8 mouse cellular contexts compared by ENCODE assay signal in the genomic region with DNA sequence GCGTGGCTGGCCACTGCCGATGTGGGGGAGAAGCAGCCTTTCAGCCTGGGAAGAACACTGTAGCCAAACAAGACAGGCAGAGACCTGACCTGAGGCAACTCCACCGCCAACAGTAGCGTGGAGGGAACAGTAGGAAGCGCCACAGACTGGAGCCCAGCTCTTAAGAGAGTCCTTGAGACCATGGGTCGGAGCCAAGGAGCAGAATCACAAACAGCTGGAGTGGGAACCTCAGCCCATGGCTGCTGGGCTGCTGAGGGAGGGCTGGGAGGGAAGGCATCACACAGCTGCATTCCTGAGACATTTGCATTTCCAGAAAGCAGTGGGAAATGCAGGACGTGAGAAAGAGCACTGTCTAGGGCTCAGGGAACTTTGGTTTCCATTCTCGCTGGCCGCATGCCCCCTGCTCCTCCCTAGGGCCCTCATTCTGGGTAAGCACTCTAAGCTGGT. TPM values are rescaled to one million over a fixed set of nuclear protein-coding genes. Genes with fewer than 3 reads are reported as not detected.
DNase-seq lines count a peak whose midpoint lies in the region; ATAC-seq and TF ChIP-seq lines count a peak whose summit lies in the region.

No protein-coding gene starts in this region.

- H3K4me2 ChIP-seq in intestine, postnatal 0 days (replicated peaks; ENCODE audit: low read depth) = peak overlapping the region; percentile 13; the same call in 1 of the 2 replicates
- no peak overlapping the region for H3K4me2 ChIP-seq in midbrain, postnatal 0 days (ENCODE audit: low read depth, low read length, poor library complexity, severe bottlenecking)

- no peak overlapping the region for H3K4me3 ChIP-seq in intestine, postnatal 0 days (ENCODE audit: low read depth, low read length)
- H3K4me3 ChIP-seq in midbrain, postnatal 0 days (ENCODE audit: low read depth, low read length) = no peak overlapping the region
- H3K4me3 ChIP-seq in left cerebral cortex, adult 2 months = no peak overlapping the region
- no peak overlapping the region for H3K4me3 ChIP-seq in cerebellum, adult 2 months (replicated peaks; ENCODE audit: insufficient read depth, low read depth, low read length)

- no peak overlapping the region for H3K27ac ChIP-seq in intestine, postnatal 0 days (ENCODE audit: low read depth, low read length)
- no peak overlapping the region for H3K27ac ChIP-seq in midbrain, postnatal 0 days (ENCODE audit: low read depth, low read length)
- no peak overlapping the region for H3K27ac ChIP-seq in left cerebral cortex, adult 2 months
- no peak overlapping the region for H3K27ac ChIP-seq in cerebellum, adult 2 months (ENCODE audit: insufficient read depth, low read length)

- H3K36me3 ChIP-seq in intestine, postnatal 0 days (ENCODE audit: control insufficient read depth, insufficient read depth) = no peaks in the 10 kb centered on the region
- H3K36me3 ChIP-seq in midbrain, postnatal 0 days (ENCODE audit: insufficient read depth, low read length) = no peaks in the 10 kb centered on the region

- H3K9ac ChIP-seq in intestine, postnatal 0 days (ENCODE audit: low read depth, low read length) = no peak overlapping the region
- H3K9ac ChIP-seq in midbrain, postnatal 0 days (replicated peaks; ENCODE audit: low read length, poor library complexity, severe bottlenecking) = 0 out of 2 replicates have a peak overlapping the region, but pooled peaks have one; percentile 1

- ATAC-seq in intestine, postnatal 0 days = no peak
- ATAC-seq in midbrain, postnatal 0 days (ENCODE audit: low FRiP score) = no peak
- no peak for ATAC-seq in granulocyte monocyte progenitor cell, adult 5-6 weeks (replicated peaks; ENCODE audit: poor library complexity, severe bottlenecking)

- no peaks in the 10 kb centered on the region for H3K9me3 ChIP-seq in intestine, postnatal 0 days (ENCODE audit: control insufficient read depth)
- H3K9me3 ChIP-seq in midbrain, postnatal 0 days (ENCODE audit: low read length) = no peaks in the 10 kb centered on the region

- no peak for TF ChIP-seq POLR2A in cerebellum, adult 2 months (IDR thresholded peaks at IDR 0.05; ENCODE audit: borderline replicate concordance, insufficient read depth, low read length)

- peak; percentile 39 for DNase-seq in urinary bladder, postnatal 14 days (ENCODE audit: low spot score)
- no peak for DNase-seq in urinary bladder, adult 2 months (ENCODE audit: low spot score)
- DNase-seq in forelimb bud, embryonic 11.5 days (ENCODE audit: low read depth, low spot score) = peak; percentile 29
- peak; percentile 33 for DNase-seq in midbrain, postnatal 0 days (ENCODE audit: low spot score)
- DNase-seq in left cerebral cortex, adult 2 months (ENCODE audit: extremely low spot score in 1 of 2, low spot score in 2 of 2) = no peak
- DNase-seq in cerebellum, adult 2 months = no peak

- WGBS in intestine, postnatal 0 days = 21% methylated on average over 9 of the region's 9 CpGs
- WGBS in midbrain, postnatal 0 days = 14% methylated on average over 9 of the region's 9 CpGs
- 24% methylated on average over 9 of the region's 9 CpGs for WGBS in cerebellum, adult 2 months

- no peaks in the 10 kb centered on the region for H3K4me1 ChIP-seq in intestine, postnatal 0 days (replicated peaks; ENCODE audit: control insufficient read depth, insufficient read depth, low read length)
- no peaks in the 10 kb centered on the region; the same call in 1 of the 2 replicates for H3K4me1 ChIP-seq in midbrain, postnatal 0 days (ENCODE audit: insufficient read depth, low read length)
- no peaks in the 10 kb centered on the region for H3K4me1 ChIP-seq in cerebellum, adult 2 months (ENCODE audit: control insufficient read depth, insufficient read depth, low read length)

- no peaks in the 10 kb centered on the region for H3K27me3 ChIP-seq in intestine, postnatal 0 days (replicated peaks; ENCODE audit: control insufficient read depth, insufficient read depth, low read length)
- H3K27me3 ChIP-seq in midbrain, postnatal 0 days (ENCODE audit: insufficient read depth, low read length) = no peaks in the 10 kb centered on the region
- no peaks in the 10 kb centered on the region for H3K27me3 ChIP-seq in cerebellum, adult 2 months (ENCODE audit: control insufficient read depth, insufficient read depth, low read length)

- peak; percentile 68 for TF ChIP-seq CTCF in intestine, postnatal 0 days (IDR thresholded peaks at IDR 0.05; ENCODE audit: low read depth)
- 0 out of 2 replicates have a peak, but pooled peaks have one; percentile 19 for TF ChIP-seq CTCF in midbrain, postnatal 0 days (IDR thresholded peaks at IDR 0.05)
- no peak for TF ChIP-seq CTCF in left cerebral cortex, adult 2 months (IDR thresholded peaks at IDR 0.05)
- no peak for TF ChIP-seq CTCF in cerebellum, adult 2 months (IDR thresholded peaks at IDR 0.05; ENCODE audit: borderline replicate concordance, insufficient read depth, low read depth, low read length)

- intact Hi-C loops in left cerebral cortex, adult 2 months (cut with DNase I) = no loop called here

RNA-seq across cellular contexts. Expression of gene Tmem131l, which starts 8.8 kb away (rescaled TPM):
- polyA plus RNA-seq in urinary bladder, adult 2 months (2012; rRNA removed) = 21.4 and 23.7 TPM in 2 replicates
- 7.5 and 9.6 TPM in 2 replicates for polyA plus RNA-seq in intestine, postnatal 0 days (2015; fragmentation: Nextera tagmentation; extraction: Ambion mirVana)
- total RNA-seq in midbrain, postnatal 0 days (2014; rRNA removed) = 37.3 and 37.7 TPM in 2 replicates
- 16.1 and 22.5 TPM in 2 replicates for polyA plus RNA-seq in midbrain, postnatal 0 days (2015; fragmentation: Nextera tagmentation; extraction: Ambion mirVana)
- total RNA-seq in left cerebral cortex, adult 2 months (2021) = 10 to 100 TPM; 21.7 to 24.9 TPM
- polyA plus RNA-seq in cerebellum, adult 2 months (2012; rRNA removed) = 9.2 and 9.7 TPM in 2 replicates
- 80.9 and 108 TPM in 2 replicates for total RNA-seq in granulocyte monocyte progenitor cell, adult 5-6 weeks (2014; fragmentation: Nextera tagmentation)
- 25.6 and 31.9 TPM in 2 replicates for total RNA-seq in granulocyte monocyte progenitor cell, adult 5-6 weeks (2017)

Comparison
In these comparisons a context has a peak if more than half of its experiments do, and no peak if none do; other contexts are left out.
1. DNase-seq: peak in urinary bladder, postnatal 14 days (single experiment), forelimb bud, embryonic 11.5 days (single experiment) and midbrain, postnatal 0 days (single experiment); none in urinary bladder, adult 2 months (single experiment), left cerebral cortex, adult 2 months (0 of 2) and cerebellum, adult 2 months (0 of 2).
2. CTCF ChIP-seq: peak in intestine, postnatal 0 days (single experiment) and midbrain, postnatal 0 days (single experiment); none in left cerebral cortex, adult 2 months (single experiment) and cerebellum, adult 2 months (single experiment).